Comparison of ENCODE assay signal across 17 mouse cellular contexts in genomic region chr4:138877731-138878130, GRCm38 (mm10). TPM values are rescaled to one million over a fixed set of nuclear protein-coding genes. Genes with fewer than 3 reads are reported as not detected.
DNase-seq lines count a peak whose midpoint lies in the region; ATAC-seq and TF ChIP-seq lines count a peak whose summit lies in the region.
"Had no signal": no experiment of that assay in that cellular context is flagged by ENCODE, and none has a peak within 500 bp of the region (broad histone marks: within the 10 kb centered on the region; RNA-seq: fewer than 3 reads in every experiment).

Gene Pla2g2e, plus strand, starts transcription at chr4:138877942.

- H3K9ac ChIP-seq in hindbrain, embryonic 11.5 days (ENCODE audit: low read depth, low read length): no peak within 1 kb of the TSS
- 0 out of 2 replicates have a peak within 1 kb of the TSS, but pooled peaks have one; percentile 16 for H3K9ac ChIP-seq in limb, embryonic 14.5 days (ENCODE audit: low read depth, low read length, severe bottlenecking)
- H3K9ac ChIP-seq: limb, embryonic 12.5 days had no signal

- no peak for TF ChIP-seq POLR2A in limb, embryonic 14.5 days (IDR thresholded peaks at IDR 0.05; ENCODE audit: borderline replicate concordance, extremely low read depth, insufficient read depth, insufficient read length)

- TF ChIP-seq CTCF in C2C12 (IDR thresholded peaks at IDR 0.05; ENCODE audit: control insufficient read depth, insufficient read depth, insufficient read length): no peak

- no peak within 1 kb of the TSS for H3K4me2 ChIP-seq in hindbrain, embryonic 11.5 days (replicated peaks; ENCODE audit: low read depth, low read length)
- H3K4me2 ChIP-seq in limb, embryonic 14.5 days (replicated peaks; ENCODE audit: low read depth, low read length, severe bottlenecking): no peak within 1 kb of the TSS
- H3K4me2 ChIP-seq: limb, embryonic 12.5 days had no signal

- ATAC-seq in hindbrain, embryonic 11.5 days (ENCODE audit: low FRiP score): no peak
- no peak for ATAC-seq in limb, embryonic 14.5 days (ENCODE audit: low FRiP score, low read depth)
- ATAC-seq in erythroid progenitor cell, adult 5-6 weeks (replicated peaks; ENCODE audit: low FRiP score, poor library complexity, severe bottlenecking): no peak

- H3K27me3 ChIP-seq in hindbrain, embryonic 10.5 days (ENCODE audit: insufficient read depth, poor library complexity, severe bottlenecking): peaks cover 31% of the 10 kb centered on the region
- H3K27me3 ChIP-seq in hindbrain, embryonic 11.5 days (ENCODE audit: control insufficient read depth, insufficient read depth, low read length): no peaks in the 10 kb centered on the region
- no peaks in the 10 kb centered on the region for H3K27me3 ChIP-seq in C2C12 (ENCODE audit: control insufficient read depth, insufficient read depth, insufficient read length)
- H3K27me3 ChIP-seq in limb, embryonic 14.5 days (ENCODE audit: control insufficient read depth, insufficient read depth, low read length): no peaks in the 10 kb centered on the region

- 0 out of 2 replicates have a peak within 1 kb of the TSS, but pooled peaks have one; percentile 53 for H3K27ac ChIP-seq in hindbrain, embryonic 10.5 days
- no peak within 1 kb of the TSS for H3K27ac ChIP-seq in hindbrain, embryonic 11.5 days (ENCODE audit: low read depth, low read length)
- no peak within 1 kb of the TSS for H3K27ac ChIP-seq in limb, embryonic 14.5 days (replicated peaks; ENCODE audit: low read depth, low read length)
- H3K27ac ChIP-seq: heart, adult 2 months; kidney, postnatal 0 days; limb, embryonic 12.5 days had no signal

- H3K36me3 ChIP-seq in hindbrain, embryonic 10.5 days: no peaks in the 10 kb centered on the region
- H3K36me3 ChIP-seq in hindbrain, embryonic 11.5 days (ENCODE audit: control insufficient read depth, insufficient read depth, low read length): no peaks in the 10 kb centered on the region
- no peaks in the 10 kb centered on the region for H3K36me3 ChIP-seq in C2C12 (ENCODE audit: control insufficient read depth, insufficient read depth)
- no peaks in the 10 kb centered on the region for H3K36me3 ChIP-seq in limb, embryonic 14.5 days (ENCODE audit: control insufficient read depth, insufficient read depth, low read length)
- H3K36me3 ChIP-seq: limb, embryonic 12.5 days had no signal

- no peaks in the 10 kb centered on the region for H3K9me3 ChIP-seq in hindbrain, embryonic 10.5 days
- no peaks in the 10 kb centered on the region for H3K9me3 ChIP-seq in hindbrain, embryonic 11.5 days (ENCODE audit: control insufficient read depth, low read length)
- no peaks in the 10 kb centered on the region for H3K9me3 ChIP-seq in limb, embryonic 14.5 days (ENCODE audit: control insufficient read depth, low read length)
- H3K9me3 ChIP-seq: limb, embryonic 12.5 days had no signal

- H3K79me2 ChIP-seq in C2C12 (ENCODE audit: control insufficient read depth, insufficient read depth): no peaks in the 10 kb centered on the region

- H3ac ChIP-seq in C2C12 (ENCODE audit: control insufficient read depth, insufficient read length, low read depth): no peak within 1 kb of the TSS

- DNase-seq in hindbrain, embryonic 10.5 days (ENCODE audit: low spot score): no peak
- no peak for DNase-seq in hindbrain, embryonic 11.5 days (ENCODE audit: low spot score)
- peak; percentile 57 to 58 for DNase-seq in adrenal gland, postnatal 36 days
- no peak for DNase-seq in limb, embryonic 14.5 days (ENCODE audit: low spot score)
- no peak for DNase-seq in ovary, postnatal 14 days (ENCODE audit: low spot score)
- DNase-seq: cerebellum, adult 8-10 months; embryo, embryonic 11 days; heart, adult 2 months; heart, postnatal 14 days had no signal

- H3K4me1 ChIP-seq in hindbrain, embryonic 10.5 days (replicated peaks): peaks cover 34% of the 10 kb centered on the region
- H3K4me1 ChIP-seq in hindbrain, embryonic 11.5 days (replicated peaks; ENCODE audit: control insufficient read depth, insufficient read depth, low read length): peaks cover 2% of the 10 kb centered on the region; the same call in 1 of the 2 replicates
- peaks cover 4% of the 10 kb centered on the region; the same call in 1 of the 2 replicates for H3K4me1 ChIP-seq in limb, embryonic 14.5 days (ENCODE audit: control insufficient read depth, insufficient read depth, low read length)
- H3K4me1 ChIP-seq: megakaryocyte, embryonic 14.5 days had no signal

- H3K79me3 ChIP-seq in C2C12 (ENCODE audit: low read depth): no peaks in the 10 kb centered on the region

- 86% methylated on average over 4 of the region's 4 CpGs for WGBS in hindbrain, embryonic 10.5 days
- WGBS in hindbrain, embryonic 11.5 days: 81% methylated on average over 4 of the region's 4 CpGs
- WGBS in limb, embryonic 14.5 days: 67% methylated on average over 4 of the region's 4 CpGs

- H3K4me3 ChIP-seq in hindbrain, embryonic 10.5 days: no peak within 1 kb of the TSS
- no peak within 1 kb of the TSS for H3K4me3 ChIP-seq in hindbrain, embryonic 11.5 days (ENCODE audit: low read depth, low read length)
- H3K4me3 ChIP-seq in C2C12 (ENCODE audit: insufficient read depth, poor library complexity, severe bottlenecking): no peak within 1 kb of the TSS
- H3K4me3 ChIP-seq in limb, embryonic 14.5 days (replicated peaks; ENCODE audit: low read length): no peak within 1 kb of the TSS
- H3K4me3 ChIP-seq: erythroblast, embryonic 14.5 days; heart, adult 2 months; limb, embryonic 12.5 days had no signal

TF ChIP-seq in C2C12, 6 proteins besides CTCF, POLR2A, EP300 and RAD21:
- TF ChIP-seq CEBPB (IDR thresholded peaks at IDR 0.05; ENCODE audit: low read depth): no peak
- peak; percentile 92 for TF ChIP-seq MAX (IDR thresholded peaks at IDR 0.05)
- TF ChIP-seq MYOD1 (IDR thresholded peaks at IDR 0.05; ENCODE audit: control insufficient read depth, insufficient read length, low read depth): peak; percentile 71
- TF ChIP-seq USF1 (IDR thresholded peaks at IDR 0.05; ENCODE audit: low read depth): peak; percentile 92
- peak; percentile 49 for TF ChIP-seq FOSL1 (IDR thresholded peaks at IDR 0.05; ENCODE audit: insufficient read depth, low read length, poor library complexity, severe bottlenecking)
- TF ChIP-seq MYOG (IDR thresholded peaks at IDR 0.05; ENCODE audit: control insufficient read depth, extremely low read depth, insufficient read length): no peak

RNA-seq across cellular contexts. Expression of gene Pla2g2e, which starts in this region (rescaled TPM):
- not detected in 2 replicates for polyA plus RNA-seq in hindbrain, embryonic 10.5 days (2016; fragmentation: Nextera tagmentation; extraction: Ambion mirVana)
- not detected in 2 replicates for polyA plus RNA-seq in hindbrain, embryonic 11.5 days (2014; fragmentation: Nextera tagmentation; extraction: Ambion mirVana)
- 2.5 TPM for polyA plus RNA-seq in C2C12 (2012; fragmentation: generic; extraction: Trizol)
- total RNA-seq in adrenal gland, postnatal 36 days (2021): 1 to 10 TPM; 3.3 to 4.0 TPM
- polyA plus RNA-seq in limb, embryonic 14.5 days (2012; rRNA removed): 0.09 TPM in 1 of 2 replicates, not detected in the other
- polyA plus RNA-seq in limb, embryonic 14.5 days (2014; fragmentation: Nextera tagmentation; extraction: Ambion mirVana): not detected in 2 replicates
- total RNA-seq in erythroid progenitor cell, adult 5-6 weeks (2015; ENCODE audit: low replicate concordance): not detected in 2 replicates
- total RNA-seq in erythroid progenitor cell, adult 5-6 weeks (2017; ENCODE audit: low replicate concordance): not detected in 2 replicates
- total RNA-seq: layer of hippocampus, postnatal 14 days had no signal
- polyA plus RNA-seq: erythroblast, embryonic 14.5 days; kidney, postnatal 0 days; limb, embryonic 12.5 days; liver, embryonic 16.5 days had no signal

Comparison
In these comparisons a context has a peak if more than half of its experiments do, and no peak if none do; other contexts are left out.
1. RNA of gene Pla2g2e (total RNA-seq): 3.3 to 4.0 TPM in adrenal gland, postnatal 36 days; not detected in erythroid progenitor cell, adult 5-6 weeks; every median in the first group is over 4 times any median in the second.
2. DNase-seq: peak in adrenal gland, postnatal 36 days (2 of 2); none in hindbrain, embryonic 10.5 days (single experiment), hindbrain, embryonic 11.5 days (single experiment), limb, embryonic 14.5 days (single experiment) and ovary, postnatal 14 days (single experiment).